Mouse (Mus musculus) right cerebral cortex, adult 18-20 months (tissue): ENCODE measurements around the gene Yy1.

Experiments
- DNase-seq: peaks from one replicate; pipeline ENCODE4 v3.0.0; 2022; ENCODE audit warnings: mixed read lengths

Gene Yy1

GRCm38 (mm10) chr12:108780108-108780877 lies 12.5 kb upstream of the Yy1 start:
- DNase-seq: no peak

GRCm38 (mm10) chr12:108785161-108785560 lies 7.6 kb upstream of the Yy1 start:
- DNase-seq: no peak

- no peak for DNase-seq
Observed at GRCm38 (mm10) chr12:108787329-108787728, 5.4 kb upstream of the Yy1 start.

GRCm38 (mm10) chr12:108792152-108792545 lies 624 bp upstream of the Yy1 start:
- DNase-seq: peak; percentile 78

- DNase-seq: peak; percentile 18
Observed at GRCm38 (mm10) chr12:108793453-108793941, 724 bp downstream of the Yy1 start.

GRCm38 (mm10) chr12:108794078-108794711 lies 1.4 kb downstream of the Yy1 start:
- peak; percentile 86 for DNase-seq

GRCm38 (mm10) chr12:108794979-108795537 lies 2.3 kb downstream of the Yy1 start:
- no peak for DNase-seq

- DNase-seq: no peak
Observed at GRCm38 (mm10) chr12:108801613-108802012, 8.8 kb downstream of the Yy1 start.

- no peak for DNase-seq
Observed at GRCm38 (mm10) chr12:108804388-108804787, 11.6 kb downstream of the Yy1 start.

- no peak for DNase-seq
Observed at GRCm38 (mm10) chr12:108808465-108808864, 15.7 kb downstream of the Yy1 start.

GRCm38 (mm10) chr12:108809771-108810170 lies 17.0 kb downstream of the Yy1 start:
- no peak for DNase-seq

GRCm38 (mm10) chr12:108810309-108810708 lies 17.5 kb downstream of the Yy1 start:
- no peak for DNase-seq

- DNase-seq: no peak
Observed at GRCm38 (mm10) chr12:108811133-108811532, 18.4 kb downstream of the Yy1 start.

- peak; percentile 41 for DNase-seq
Observed at GRCm38 (mm10) chr12:108812463-108812862, 19.7 kb downstream of the Yy1 start.

GRCm38 (mm10) chr12:108814470-108814869 lies 21.7 kb downstream of the Yy1 start:
- DNase-seq: peak; percentile 43

- no peak for DNase-seq
Observed at GRCm38 (mm10) chr12:108816569-108816968, 23.8 kb downstream of the Yy1 start.

- no peak for DNase-seq
Observed at GRCm38 (mm10) chr12:108820461-108820860, 27.7 kb downstream of the Yy1 start.

- no peak for DNase-seq
Observed at GRCm38 (mm10) chr12:108823036-108823435, 30.3 kb downstream of the Yy1 start.

- no peak for DNase-seq
Observed at GRCm38 (mm10) chr12:108824225-108824874, 31.6 kb downstream of the Yy1 start.

GRCm38 (mm10) chr12:108825561-108826224 lies 32.9 kb downstream of the Yy1 start:
- no peak for DNase-seq

GRCm38 (mm10) chr12:108826282-108826957 lies 33.6 kb downstream of the Yy1 start:
- DNase-seq: no peak

GRCm38 (mm10) chr12:108826958-108827535 lies 34.3 kb downstream of the Yy1 start:
- DNase-seq: no peak
